Mouse (Mus musculus): ENCODE measurements around the gene Acadm. TPM values are rescaled to one million over a fixed set of nuclear protein-coding genes. Genes with fewer than 3 reads are reported as not detected.

Gene Acadm
- total RNA-seq, 4 experiments from 2014 or later = 42.0 to 60.0 (median 46.9) TPM

- DNase-seq (ENCODE audit: low spot score in 2 of 2) = no peak
These were observed 39.8 kb downstream of the Acadm start for GRCm38 (mm10) chr3:153904586-153904985.

GRCm38 (mm10) chr3:153902595-153902994 is 41.8 kb downstream of the Acadm start:
- no peak for DNase-seq (ENCODE audit: low spot score in 2 of 2)

GRCm38 (mm10) chr3:153901904-153902303 is 42.5 kb downstream of the Acadm start:
- DNase-seq (ENCODE audit: low spot score in 2 of 2) = no peak

GRCm38 (mm10) chr3:153897216-153897615 is 47.2 kb downstream of the Acadm start:
- no peak for DNase-seq (ENCODE audit: low spot score in 2 of 2)

- DNase-seq (ENCODE audit: low spot score in 2 of 2) = no peak
These were observed 49.0 kb downstream of the Acadm start for GRCm38 (mm10) chr3:153895454-153895853.

- no peak for DNase-seq (ENCODE audit: low spot score in 2 of 2)
These were observed 55.1 kb downstream of the Acadm start for GRCm38 (mm10) chr3:153889188-153889781.

GRCm38 (mm10) chr3:153888141-153888540 is 56.3 kb downstream of the Acadm start:
- DNase-seq (ENCODE audit: low spot score in 2 of 2) = no peak

GRCm38 (mm10) chr3:153886296-153886695 is 58.1 kb downstream of the Acadm start:
- DNase-seq (ENCODE audit: low spot score in 2 of 2) = no peak

Other genes starting within 250 kb of the Acadm start
- gene St6galnac3, start 219.5 kb downstream of the Acadm start, total RNA-seq (2022) = 10 to 100 TPM; 23.7 to 38.8 (median 30.1) TPM
- gene Asb17, start 100.4 kb downstream of the Acadm start, total RNA-seq (2022) = not detected
- under 1 TPM in 3 of 4 experiments, not detected in 1; 0.25 to 0.43 (median 0.40) TPM for gene Msh4, start 38.5 kb downstream of the Acadm start, total RNA-seq (2022)
- gene Rabggtb, start 31.6 kb downstream of the Acadm start, total RNA-seq (2022) = 10 to 100 TPM; 67.7 to 75.4 (median 69.2) TPM
- gene Slc44a5, start 28.8 kb upstream of the Acadm start, total RNA-seq (2022) = 10 to 100 TPM; 28.3 to 56.4 (median 43.1) TPM

Measured in layer of hippocampus, adult 8-10 months (tissue).